Comparison of ENCODE assay signal across 11 mouse cellular contexts in the genomic region with DNA sequence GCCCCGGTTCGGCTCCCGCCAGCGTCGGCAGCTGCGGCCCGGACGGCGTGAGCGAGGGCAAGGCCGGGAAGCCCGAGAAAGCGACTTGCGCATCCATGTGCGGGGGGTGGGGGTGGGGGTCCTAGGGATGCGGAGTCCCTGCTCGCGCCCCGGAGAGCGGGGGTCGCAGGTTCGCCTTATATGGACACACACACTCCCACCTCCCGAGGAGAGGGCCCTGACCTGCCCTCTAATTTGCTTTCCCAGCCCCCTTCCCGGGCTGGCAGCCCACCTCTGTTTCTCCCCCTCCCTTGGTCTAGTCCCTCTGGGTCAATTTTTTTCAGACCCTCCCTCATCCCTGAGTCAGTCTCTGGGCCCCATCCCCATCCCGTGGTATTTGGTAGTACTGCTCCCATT. TPM values are rescaled to one million over a fixed set of nuclear protein-coding genes. Genes with fewer than 3 reads are reported as not detected.
DNase-seq lines count a peak whose midpoint lies in the region; ATAC-seq and TF ChIP-seq lines count a peak whose summit lies in the region.
"Had no signal": no experiment of that assay in that cellular context is flagged by ENCODE, and none has a peak within 500 bp of the region (broad histone marks: within the 10 kb centered on the region; RNA-seq: fewer than 3 reads in every experiment).

Gene Foxe3, minus strand, starts transcription at position 97 of the 396 bp plus-strand sequence.

- 0 out of 2 replicates have a peak within 1 kb of the TSS, but pooled peaks have one; percentile 25 for H3K4me3 ChIP-seq in layer of hippocampus, adult 2 months
- peak within 1 kb of the TSS; percentile 45 for H3K4me3 ChIP-seq in embryonic facial prominence, embryonic 14.5 days (ENCODE audit: low read depth, low read length)
- H3K4me3 ChIP-seq in intestine, embryonic 14.5 days (ENCODE audit: low read depth, low read length): peak within 1 kb of the TSS; percentile 40
- H3K4me3 ChIP-seq in midbrain, embryonic 16.5 days (ENCODE audit: low read depth, low read length): peak within 1 kb of the TSS; percentile 41

- H3K4me2 ChIP-seq in embryonic facial prominence, embryonic 14.5 days (ENCODE audit: low read depth, low read length): peak within 1 kb of the TSS; percentile 75
- H3K4me2 ChIP-seq in intestine, embryonic 14.5 days (ENCODE audit: low read length): peak within 1 kb of the TSS; percentile 51
- peak within 1 kb of the TSS; percentile 61 for H3K4me2 ChIP-seq in midbrain, embryonic 16.5 days (ENCODE audit: low read length)

- ATAC-seq in embryonic facial prominence, embryonic 14.5 days (ENCODE audit: low read depth): no peak
- ATAC-seq in intestine, embryonic 14.5 days (replicated peaks; ENCODE audit: low FRiP score, low TSS enrichment, low read depth): no peak
- peak; percentile 44; the same call in 1 of the 2 replicates for ATAC-seq in midbrain, embryonic 16.5 days
- no peak for ATAC-seq in activated CD4-positive, CD25-positive, alpha-beta regulatory T cell, adult 4 months
- ATAC-seq in megakaryocyte-erythroid progenitor cell, adult 5-6 weeks (replicated peaks; ENCODE audit: low FRiP score, low TSS enrichment, poor library complexity, severe bottlenecking): no peak

- H3K9ac ChIP-seq in embryonic facial prominence, embryonic 14.5 days (ENCODE audit: low read depth, low read length): peak within 1 kb of the TSS; percentile 53
- no peak within 1 kb of the TSS for H3K9ac ChIP-seq in intestine, embryonic 14.5 days (ENCODE audit: low read length)
- H3K9ac ChIP-seq in midbrain, embryonic 16.5 days (ENCODE audit: low read depth, low read length): no peak within 1 kb of the TSS; the same call in 1 of the 2 replicates

- no peak for TF ChIP-seq CTCF in layer of hippocampus, adult 2 months (conservative IDR thresholded peaks at IDR 0.05)

- H3K9me3 ChIP-seq in embryonic facial prominence, embryonic 14.5 days (ENCODE audit: control insufficient read depth, low read length): no peaks in the 10 kb centered on the region
- H3K9me3 ChIP-seq in intestine, embryonic 14.5 days (ENCODE audit: control insufficient read depth, low read length): no peaks in the 10 kb centered on the region
- H3K9me3 ChIP-seq in midbrain, embryonic 16.5 days (replicated peaks; ENCODE audit: control insufficient read depth, low read length, poor library complexity, severe bottlenecking): no peaks in the 10 kb centered on the region

- 0% methylated on average over 12 of the region's 25 CpGs for WGBS in embryonic facial prominence, embryonic 14.5 days
- 2% methylated on average over 25 of the region's 25 CpGs for WGBS in intestine, embryonic 14.5 days
- WGBS in midbrain, embryonic 16.5 days: 3% methylated on average over 19 of the region's 25 CpGs

- peaks cover 89% of the 10 kb centered on the region for H3K27me3 ChIP-seq in embryonic facial prominence, embryonic 14.5 days (replicated peaks; ENCODE audit: control insufficient read depth, insufficient read depth, low read length)
- H3K27me3 ChIP-seq in intestine, embryonic 14.5 days (replicated peaks; ENCODE audit: control insufficient read depth, insufficient read depth, low read length): peaks cover 90% of the 10 kb centered on the region
- peaks cover 62% of the 10 kb centered on the region for H3K27me3 ChIP-seq in midbrain, embryonic 16.5 days (ENCODE audit: control insufficient read depth, insufficient read depth, low read depth, low read length)

- 0 out of 2 replicates have a peak, but pooled peaks cover 4% of the 10 kb centered on the region for H3K4me1 ChIP-seq in embryonic facial prominence, embryonic 14.5 days (ENCODE audit: control insufficient read depth, insufficient read depth, low read length)
- H3K4me1 ChIP-seq in intestine, embryonic 14.5 days (replicated peaks; ENCODE audit: control insufficient read depth, insufficient read depth, low read length): peaks cover 5% of the 10 kb centered on the region; the same call in 1 of the 2 replicates
- H3K4me1 ChIP-seq in midbrain, embryonic 16.5 days (ENCODE audit: control insufficient read depth, insufficient read depth, low read length): peaks cover 10% of the 10 kb centered on the region; the same call in 1 of the 2 replicates

- no peak within 1 kb of the TSS for H3K27ac ChIP-seq in layer of hippocampus, adult 2 months
- no peak within 1 kb of the TSS for H3K27ac ChIP-seq in embryonic facial prominence, embryonic 14.5 days (replicated peaks; ENCODE audit: low read depth, low read length)
- no peak within 1 kb of the TSS for H3K27ac ChIP-seq in intestine, embryonic 14.5 days (ENCODE audit: low read depth)
- no peak within 1 kb of the TSS for H3K27ac ChIP-seq in midbrain, embryonic 16.5 days (ENCODE audit: low read length)

- DNase-seq in layer of hippocampus, adult 2 months (ENCODE audit: low spot score in 2 of 2): no peak
- no peak for DNase-seq in layer of hippocampus, adult 18-20 months (ENCODE audit: low spot score in 2 of 2)
- DNase-seq in embryonic facial prominence, embryonic 14.5 days (ENCODE audit: low spot score): no peak
- no peak for DNase-seq in intestine, embryonic 14.5 days (ENCODE audit: low spot score)
- DNase-seq in embryo, embryonic 9.5 days (ENCODE audit: extremely low spot score): no peak
- DNase-seq: cerebellum, adult 11-12 months; right cerebral cortex, adult 18-20 months had no signal

- no peaks in the 10 kb centered on the region for H3K36me3 ChIP-seq in embryonic facial prominence, embryonic 14.5 days (ENCODE audit: control insufficient read depth, insufficient read depth, low read length)
- no peaks in the 10 kb centered on the region for H3K36me3 ChIP-seq in intestine, embryonic 14.5 days (ENCODE audit: control insufficient read depth, insufficient read depth, low read length)
- H3K36me3 ChIP-seq in midbrain, embryonic 16.5 days (ENCODE audit: control insufficient read depth, insufficient read depth, low read length): no peaks in the 10 kb centered on the region

RNA-seq across cellular contexts. Expression of gene Foxe3, which starts in this region (rescaled TPM):
- total RNA-seq in layer of hippocampus, adult 2 months (2021): not detected
- total RNA-seq in layer of hippocampus, adult 18-20 months (2021): not detected
- not detected in 2 replicates for polyA plus RNA-seq in embryonic facial prominence, embryonic 14.5 days (2014; fragmentation: Nextera tagmentation; extraction: Ambion mirVana)
- polyA plus RNA-seq in intestine, embryonic 14.5 days (2014; fragmentation: Nextera tagmentation; extraction: Ambion mirVana): not detected in 2 replicates
- not detected in 2 replicates for polyA plus RNA-seq in midbrain, embryonic 16.5 days (2015; fragmentation: Nextera tagmentation; extraction: Ambion mirVana)
- polyA plus RNA-seq in activated CD4-positive, CD25-positive, alpha-beta regulatory T cell, adult 4 months (2017; shearing (Covaris generic)): not detected
- not detected in 2 replicates for total RNA-seq in megakaryocyte-erythroid progenitor cell, adult 5-6 weeks (2014; fragmentation: Nextera tagmentation)
- not detected in 2 replicates for total RNA-seq in megakaryocyte-erythroid progenitor cell, adult 5-6 weeks (2017)
- polyA plus RNA-seq: large intestine, adult 2 months had no signal

Comparison
In these comparisons a context has a peak if more than half of its experiments do, and no peak if none do; other contexts are left out.
1. Peak in ATAC-seq, H3K4me3 ChIP-seq and H3K4me2 ChIP-seq in midbrain, embryonic 16.5 days; RNA of the gene not detected or under 1 TPM.